Mouse (Mus musculus) heart, embryonic 16.5 days (tissue): ENCODE measurements around the gene Gpr88. TPM values are rescaled to one million over a fixed set of nuclear protein-coding genes. Genes with fewer than 3 reads are reported as not detected.

Experiments used
- ATAC-seq: fragments of 200-750 bp; cut with Nextera tagmentation; replicated peaks from 2 replicates; pipeline ENCODE4 v1.8.0; 2017; ENCODE audit warnings: moderate number of reproducible peaks; ENCODE audit not compliant: insufficient read depth, low FRiP score; ENCODE audit errors: extremely low read depth
- H3K27ac ChIP-seq: fragments of 300-500 bp; sonication (generic); 2 replicates; pipeline ENCODE4 v1.5.1; 2014; ENCODE audit warnings: mild to moderate bottlenecking, low read length, control low read depth, moderate library complexity
- H3K27me3 ChIP-seq: fragments of 300-500 bp; sonication (generic); 2 replicates; pipeline ENCODE4 v1.6.1; 2014; ENCODE audit warnings: low read length, mixed read lengths; ENCODE audit not compliant: control insufficient read depth, insufficient read depth
- H3K36me3 ChIP-seq: fragments of 300-500 bp; sonication (generic); 2 replicates; pipeline ENCODE4 v1.6.1; 2014; ENCODE audit not compliant: control insufficient read depth, insufficient read depth
- H3K4me1 ChIP-seq: fragments of 300-500 bp; sonication (generic); 2 replicates; pipeline ENCODE4 v1.6.1; 2014; ENCODE audit warnings: low read length, mixed read lengths; ENCODE audit not compliant: control insufficient read depth, insufficient read depth
- H3K4me2 ChIP-seq: fragments of 300-500 bp; sonication (generic); 2 replicates; pipeline ENCODE4 v1.6.1; 2014; ENCODE audit warnings: low read depth, mild to moderate bottlenecking, control low read depth, low read length
- H3K4me3 ChIP-seq: fragments of 300-500 bp; sonication (generic); 2 replicates; pipeline ENCODE4 v1.5.1; 2014; ENCODE audit warnings: mild to moderate bottlenecking, control low read depth, low read length
- H3K9ac ChIP-seq: fragments of 300-500 bp; sonication (generic); 2 replicates; pipeline ENCODE4 v1.6.1; 2014; ENCODE audit warnings: low read length, control low read depth
- H3K9me3 ChIP-seq: fragments of 300-500 bp; sonication (generic); replicated peaks from 2 replicates; pipeline ENCODE4 v1.6.1; 2016; ENCODE audit warnings: low read length; ENCODE audit not compliant: control insufficient read depth
- WGBS: fragments of 180-500 bp; shearing (Covaris S2); extraction: QIAGEN DNeasy Blood & Tissue Kit; methylation state at CpG from one replicate; pipeline ENCODE4 v1.1.7; 2014; 5-methylcytosine and 5-hydroxymethylcytosine counted together
- polyA plus RNA-seq: library from polyadenylated mRNA; unstranded; fragments of >200 nt; fragmentation: Nextera tagmentation; extraction: Ambion mirVana; gene quantifications from 2 replicates; pipeline ENCODE4 v1.2.1, GENCODE M21; 2015

Gpr88 gene
- polyA plus RNA-seq, 1 experiment from 2014 or later, result 0.25 TPM

DNA sequence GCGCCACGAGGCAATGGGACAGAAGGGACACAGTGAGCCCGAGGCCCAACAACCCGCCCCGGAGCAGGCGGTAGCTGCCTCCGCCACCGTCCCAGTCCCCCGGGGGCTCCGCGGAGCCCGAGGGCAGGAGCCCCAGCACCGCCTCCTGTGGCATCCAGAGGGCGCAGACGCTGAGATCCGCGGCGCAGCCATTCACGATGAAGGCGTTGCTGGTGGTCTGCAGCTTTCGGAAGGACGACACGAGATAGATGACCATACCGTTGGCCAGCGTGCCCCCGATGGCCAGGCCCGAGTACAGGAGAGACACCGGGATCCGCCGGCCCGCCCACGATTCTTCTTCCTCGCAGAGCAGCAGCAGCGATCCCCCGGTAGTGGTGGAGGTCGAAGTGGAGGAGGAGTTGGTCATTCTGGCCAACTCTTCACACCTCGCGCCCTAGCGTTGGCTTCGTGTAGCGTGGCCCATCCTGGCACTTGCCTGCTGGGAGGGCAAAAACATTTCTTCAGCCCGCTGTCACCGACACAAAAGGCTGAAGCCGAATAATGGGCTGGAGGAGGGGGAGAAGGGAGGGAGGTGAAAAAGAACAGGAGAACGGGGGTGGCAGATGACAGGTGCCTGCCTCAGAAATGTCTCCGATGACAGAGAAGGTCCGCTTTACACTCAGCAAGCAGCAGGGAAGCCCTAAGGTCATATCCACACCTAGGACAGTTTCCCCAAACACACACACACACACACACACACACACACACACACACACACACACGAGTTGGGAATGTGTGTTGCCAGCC is 855 bp downstream of the Gpr88 start:
- H3K4me1 ChIP-seq, result peaks cover 21% of the 10 kb centered on the region
- H3K36me3 ChIP-seq, result no peaks in the 10 kb centered on the region
- H3K27me3 ChIP-seq, result peaks cover 42% of the 10 kb centered on the region
- peak overlapping the region; percentile 65 for H3K9ac ChIP-seq
- H3K4me2 ChIP-seq, result peak overlapping the region; percentile 99
- no peaks in the 10 kb centered on the region for H3K9me3 ChIP-seq
- WGBS, result 1% methylated on average over 48 of the region's 48 CpGs
- peak overlapping the region; percentile 64 for H3K4me3 ChIP-seq
- peak; percentile 34; the same call in 1 of the 2 replicates for ATAC-seq
- H3K27ac ChIP-seq, result no peak overlapping the region

- under 1% methylated on average over 86 of the region's 86 CpGs for WGBS
- Histone ChIP-seq H3K4me1 (peaks cover 21% of the 10 kb centered on the region), H3K27ac (no peak overlapping the region), H3K4me3 (peak overlapping the region; percentile 64), H3K27me3 (peaks cover 42% of the 10 kb centered on the region), H3K4me2 (peak overlapping the region; percentile 99), H3K9ac (peak overlapping the region; percentile 65), H3K36me3 (no peaks in the 10 kb centered on the region), H3K9me3 (no peaks in the 10 kb centered on the region)
- ATAC-seq, result peak; percentile 38
Observed at GRCm38 (mm10) chr3:116251481-116252254, 1.6 kb downstream of the Gpr88 start.

DNA sequence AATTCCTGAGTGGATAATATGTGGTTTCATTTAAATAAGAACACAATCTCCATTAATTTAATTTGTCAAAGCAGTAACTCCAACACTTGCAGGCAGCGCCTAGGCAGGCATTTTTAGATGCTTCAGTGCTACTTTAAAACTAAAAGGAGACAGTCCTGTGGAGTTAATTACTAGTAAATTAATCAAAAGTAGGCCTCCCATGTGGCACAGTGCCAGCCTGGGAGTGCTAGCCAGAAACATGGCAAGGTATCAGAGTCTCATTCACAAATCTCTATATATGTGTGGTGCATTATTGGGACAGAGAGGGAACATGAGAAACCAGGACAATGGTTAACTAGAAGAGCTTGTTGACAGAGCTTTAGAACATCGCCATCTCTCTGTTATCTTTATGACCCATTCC is 4.3 kb downstream of the Gpr88 start:
- peaks cover 34% of the 10 kb centered on the region for H3K27me3 ChIP-seq

DNA sequence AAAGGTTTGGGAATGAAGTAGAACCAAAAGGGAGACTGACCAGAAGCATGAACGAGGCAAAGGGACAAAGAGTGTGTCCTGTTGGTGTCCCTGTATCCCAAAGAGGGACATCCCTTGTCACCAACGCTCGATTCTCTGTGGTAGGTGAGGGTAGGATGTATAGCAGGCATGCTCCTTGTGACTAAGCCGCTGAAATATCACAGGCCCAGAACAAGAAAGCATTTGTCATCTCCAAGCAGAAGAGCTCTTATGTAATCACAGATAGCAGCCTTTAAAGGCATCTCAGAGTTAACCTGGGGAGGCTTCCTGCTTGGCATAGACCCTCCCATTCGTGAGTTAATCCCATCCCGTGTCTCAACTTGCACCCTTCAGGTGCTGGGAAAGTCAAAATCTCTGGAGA is 8.8 kb downstream of the Gpr88 start:
- Histone ChIP-seq H3K4me2 (no peak overlapping the region), H3K27ac (no peak overlapping the region), H3K36me3 (no peaks in the 10 kb centered on the region), H3K4me1 (no peaks in the 10 kb centered on the region), H3K9ac (no peak overlapping the region), H3K27me3 (peaks cover 2% of the 10 kb centered on the region; the same call in 1 of the 2 replicates), H3K4me3 (no peak overlapping the region), H3K9me3 (no peaks in the 10 kb centered on the region)
- no peak for ATAC-seq
- WGBS, result 43% methylated on average over 6 of the region's 6 CpGs

More for the DNA sequence above, 4.3 kb downstream of the Gpr88 start:
- no peak overlapping the region for H3K27ac ChIP-seq
- no peak overlapping the region for H3K4me2 ChIP-seq
- H3K9ac ChIP-seq, result no peak overlapping the region
- H3K4me1 ChIP-seq, result peaks cover 21% of the 10 kb centered on the region
- H3K36me3 ChIP-seq, result no peaks in the 10 kb centered on the region
- no peak for ATAC-seq
- WGBS, result 79% methylated on average over 2 of the region's 2 CpGs
- no peak overlapping the region for H3K4me3 ChIP-seq
- H3K9me3 ChIP-seq, result no peaks in the 10 kb centered on the region

GRCm38 (mm10) chr3:116242685-116243084 is 10.6 kb downstream of the Gpr88 start:
- Histone ChIP-seq H3K4me2 (no peak overlapping the region), H3K27ac (no peak overlapping the region), H3K4me3 (no peak overlapping the region), H3K4me1 (no peaks in the 10 kb centered on the region), H3K27me3 (no peaks in the 10 kb centered on the region; the same call in 1 of the 2 replicates), H3K36me3 (no peaks in the 10 kb centered on the region), H3K9me3 (no peaks in the 10 kb centered on the region), H3K9ac (no peak overlapping the region)
- WGBS, result 71% methylated on average over 9 of the region's 9 CpGs
- no peak for ATAC-seq

- Histone ChIP-seq H3K36me3 (no peaks in the 10 kb centered on the region), H3K9ac (no peak overlapping the region), H3K27ac (no peak overlapping the region), H3K9me3 (no peaks in the 10 kb centered on the region), H3K4me1 (no peaks in the 10 kb centered on the region), H3K4me3 (no peak overlapping the region), H3K27me3 (no peaks in the 10 kb centered on the region), H3K4me2 (no peak overlapping the region)
- ATAC-seq, result no peak
- WGBS, result 87% methylated on average over 5 of the region's 5 CpGs
Observed at GRCm38 (mm10) chr3:116237527-116237926, 15.8 kb downstream of the Gpr88 start.

- Histone ChIP-seq H3K4me1 (no peaks in the 10 kb centered on the region), H3K27me3 (no peaks in the 10 kb centered on the region), H3K4me3 (no peak overlapping the region), H3K9ac (no peak overlapping the region), H3K4me2 (no peak overlapping the region), H3K9me3 (no peaks in the 10 kb centered on the region), H3K27ac (no peak overlapping the region), H3K36me3 (no peaks in the 10 kb centered on the region)
- no peak for ATAC-seq
- WGBS, result 68% methylated on average over 4 of the region's 4 CpGs
Observed at GRCm38 (mm10) chr3:116236856-116237255, 16.4 kb downstream of the Gpr88 start.

DNA sequence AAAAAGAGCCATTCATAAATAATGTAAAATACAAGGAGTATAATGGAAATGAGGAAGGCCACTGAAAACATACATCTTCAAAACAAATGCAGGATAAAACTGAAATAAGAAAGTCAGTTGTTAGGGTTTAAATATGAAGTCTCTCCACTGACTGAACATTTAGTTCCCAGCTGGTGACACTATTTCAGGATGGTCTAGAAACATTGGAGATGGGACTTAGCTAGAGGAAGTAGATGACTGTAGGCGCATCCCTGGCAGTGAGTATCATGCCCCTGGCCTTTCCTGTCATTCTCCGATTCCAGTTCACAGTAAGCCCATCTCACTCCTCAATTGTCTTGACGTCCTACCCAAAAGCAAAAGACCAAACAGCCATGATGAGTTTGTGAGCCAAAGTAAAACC is 19.8 kb downstream of the Gpr88 start:
- no peaks in the 10 kb centered on the region for H3K36me3 ChIP-seq
- no peak overlapping the region for H3K27ac ChIP-seq
- no peak overlapping the region for H3K9ac ChIP-seq
- 81% methylated on average over 3 of the region's 3 CpGs for WGBS
- no peak overlapping the region for H3K4me2 ChIP-seq
- ATAC-seq, result no peak
- H3K4me3 ChIP-seq, result no peak overlapping the region
- H3K27me3 ChIP-seq, result no peaks in the 10 kb centered on the region
- no peaks in the 10 kb centered on the region for H3K4me1 ChIP-seq
- H3K9me3 ChIP-seq, result no peaks in the 10 kb centered on the region

DNA sequence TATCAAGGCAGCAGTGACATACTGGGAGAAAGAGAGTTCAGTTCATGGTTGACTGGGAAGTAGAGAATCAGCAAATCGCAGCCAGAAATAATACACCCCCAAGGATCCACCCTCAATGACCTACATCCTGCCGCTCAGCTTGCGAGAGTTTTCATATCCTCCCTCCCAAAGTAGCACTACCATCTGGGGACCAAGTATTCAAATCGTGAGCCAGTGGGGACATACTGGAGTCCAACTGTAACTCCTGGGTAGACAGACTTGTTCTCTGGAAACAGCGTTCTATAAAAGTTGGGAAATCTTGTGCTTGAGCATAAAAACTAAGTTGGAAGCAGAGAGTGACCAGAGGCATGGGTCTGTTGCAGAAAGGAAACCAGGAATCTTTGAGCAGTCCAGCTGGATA is 20.5 kb downstream of the Gpr88 start:
- WGBS, result 81% methylated on average over 5 of the region's 5 CpGs
- H3K4me3 ChIP-seq, result no peak overlapping the region
- no peak overlapping the region for H3K9ac ChIP-seq
- no peak overlapping the region for H3K4me2 ChIP-seq
- H3K9me3 ChIP-seq, result no peaks in the 10 kb centered on the region
- H3K36me3 ChIP-seq, result no peaks in the 10 kb centered on the region
- H3K27me3 ChIP-seq, result no peaks in the 10 kb centered on the region
- H3K27ac ChIP-seq, result no peak overlapping the region
- ATAC-seq, result no peak
- H3K4me1 ChIP-seq, result no peaks in the 10 kb centered on the region
